Mouse (Mus musculus) liver, postnatal 0 days (tissue): ENCODE results near the gene Cenpa. TPM values are rescaled to one million over a fixed set of nuclear protein-coding genes. Genes with fewer than 3 reads are reported as not detected.

Experiments used
- ATAC-seq: fragments of 200-750 bp; cut with Nextera tagmentation; 2 replicates; pipeline ENCODE4 v1.8.0; 2017; ENCODE audit warnings: mild to moderate bottlenecking, moderate library complexity
- DNase-seq: peaks from one replicate; pipeline ENCODE4 v3.0.0-alpha.2; 2016
- H3K27ac ChIP-seq: fragments of 300-500 bp; sonication (generic); 2 replicates; pipeline ENCODE4 v1.5.1; 2014; ENCODE audit warnings: antibody characterized with exemption, moderate library complexity, mild to moderate bottlenecking, low read depth
- H3K27me3 ChIP-seq: fragments of 300-500 bp; sonication (generic); 2 replicates; pipeline ENCODE4 v1.6.1; 2014; ENCODE audit warnings: low read length, control low read depth, mixed read lengths; ENCODE audit not compliant: insufficient read depth
- H3K36me3 ChIP-seq: fragments of 300-500 bp; sonication (generic); replicated peaks from 2 replicates; pipeline ENCODE4 v1.6.1; 2014; ENCODE audit warnings: mild to moderate bottlenecking, control low read depth, low read length, moderate library complexity, mixed read lengths; ENCODE audit not compliant: insufficient read depth
- H3K4me1 ChIP-seq: fragments of 300-500 bp; sonication (generic); 2 replicates; pipeline ENCODE4 v1.6.1; 2014; ENCODE audit warnings: antibody characterized with exemption, mild to moderate bottlenecking, control low read depth; ENCODE audit not compliant: insufficient read depth
- H3K4me2 ChIP-seq: fragments of 300-500 bp; sonication (generic); 2 replicates; pipeline ENCODE4 v1.6.1; 2014; ENCODE audit warnings: low read depth, mild to moderate bottlenecking, low read length, moderate library complexity, mixed read lengths
- H3K4me3 ChIP-seq: fragments of 300-500 bp; sonication (generic); 2 replicates; pipeline ENCODE4 v1.5.1; 2014; ENCODE audit warnings: low read depth, low read length
- H3K9ac ChIP-seq: fragments of 300-500 bp; sonication (generic); replicated peaks from 2 replicates; pipeline ENCODE4 v1.6.1; 2014; ENCODE audit warnings: mild to moderate bottlenecking, moderate library complexity
- H3K9me3 ChIP-seq: fragments of 300-500 bp; sonication (generic); 2 replicates; pipeline ENCODE4 v1.6.1; 2016; ENCODE audit warnings: mild to moderate bottlenecking, control low read depth, low read length, mixed read lengths
- CTCF ChIP-seq: sonication (generic); IDR thresholded peaks from 2 replicates; pipeline ENCODE4 v1.5.1; 2016; ENCODE audit warnings: antibody characterized with exemption, low read depth
- EP300 ChIP-seq: IDR thresholded peaks from 2 replicates; pipeline ENCODE4 v1.6.1; 2016; ENCODE audit warnings: antibody characterized with exemption, low read depth, mild to moderate bottlenecking
- WGBS: fragments of 180-500 bp; shearing (Covaris S2); extraction: QIAGEN DNeasy Blood & Tissue Kit; methylation state at CpG from one replicate; pipeline ENCODE4 v1.1.7; 2014; ENCODE audit not compliant: insufficient replicate concordance; 5-methylcytosine and 5-hydroxymethylcytosine counted together
- polyA plus RNA-seq: library from polyadenylated mRNA; unstranded; fragments of >200 nt; fragmentation: Nextera tagmentation; extraction: Ambion mirVana; gene quantifications from 2 replicates; pipeline ENCODE4 v1.2.1, GENCODE M21; 2015

Gene Cenpa
- polyA plus RNA-seq, 1 experiment from 2014 or later: 145 TPM

DNA sequence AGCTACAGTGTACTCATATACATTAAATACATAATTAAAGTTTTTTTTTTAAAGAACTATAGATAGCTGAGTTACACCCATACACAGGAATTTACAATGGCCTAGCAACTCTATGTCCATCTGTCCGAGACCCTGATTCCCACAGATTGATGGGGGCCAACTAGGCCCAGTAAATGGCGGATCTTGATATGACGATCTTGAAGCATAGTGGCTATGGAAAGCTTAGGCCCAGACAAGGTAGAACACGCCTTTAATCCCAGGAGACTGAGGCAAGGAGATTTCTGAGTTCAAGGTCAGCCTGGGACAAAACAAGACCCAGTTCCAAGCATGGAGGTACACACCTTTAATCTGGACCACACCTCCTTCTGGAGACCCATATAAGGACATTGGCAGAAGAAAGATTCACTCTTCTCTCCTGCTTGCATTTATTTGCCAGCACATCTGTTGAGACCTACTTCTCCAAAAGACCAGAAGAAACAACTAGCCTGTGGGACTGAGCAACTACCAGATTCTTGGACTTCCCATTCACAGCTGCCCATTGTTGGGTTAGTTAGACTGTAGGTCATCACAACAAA, 12.2 kb downstream of the Cenpa start:
- H3K9me3 ChIP-seq: no peaks in the 10 kb centered on the region
- no peak overlapping the region for H3K9ac ChIP-seq
- H3K27ac ChIP-seq: no peak overlapping the region
- H3K27me3 ChIP-seq: no peaks in the 10 kb centered on the region
- no peak overlapping the region for H3K4me3 ChIP-seq
- TF ChIP-seq CTCF: no peak
- ATAC-seq (no peak), DNase-seq (no peak)
- no peak overlapping the region for H3K4me2 ChIP-seq
- no peaks in the 10 kb centered on the region for H3K4me1 ChIP-seq
- 88% methylated on average over 4 of the region's 4 CpGs for WGBS
- peaks cover 31% of the 10 kb centered on the region for H3K36me3 ChIP-seq

DNA sequence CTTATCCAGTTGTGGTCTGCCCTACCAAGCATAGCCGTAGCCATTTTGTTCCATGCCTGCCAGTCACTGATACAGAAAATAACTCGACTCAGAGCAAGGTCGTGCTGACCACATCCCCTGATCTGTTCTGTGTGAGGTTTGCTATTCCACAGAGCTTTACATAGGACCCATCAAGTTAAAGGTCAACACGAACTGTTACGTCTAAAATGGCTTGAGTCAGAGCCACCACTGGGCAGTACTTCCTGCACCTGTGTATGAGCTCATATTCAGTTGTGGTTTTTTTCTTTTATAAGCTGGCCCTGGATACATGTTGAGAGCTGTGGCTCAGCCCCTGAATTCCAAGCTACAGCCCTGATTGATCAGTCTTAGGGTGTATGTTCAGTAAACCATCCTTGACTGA, 13.0 kb downstream of the Cenpa start:
- WGBS: 48% methylated on average over 5 of the region's 5 CpGs
- Histone ChIP-seq H3K4me1 (no peaks in the 10 kb centered on the region), H3K4me3 (no peak overlapping the region), H3K27ac (no peak overlapping the region), H3K36me3 (peaks cover 23% of the 10 kb centered on the region), H3K4me2 (no peak overlapping the region), H3K9me3 (no peaks in the 10 kb centered on the region), H3K27me3 (no peaks in the 10 kb centered on the region), H3K9ac (no peak overlapping the region)
- no peak for TF ChIP-seq CTCF
- no peak for DNase-seq
- ATAC-seq: no peak

DNA sequence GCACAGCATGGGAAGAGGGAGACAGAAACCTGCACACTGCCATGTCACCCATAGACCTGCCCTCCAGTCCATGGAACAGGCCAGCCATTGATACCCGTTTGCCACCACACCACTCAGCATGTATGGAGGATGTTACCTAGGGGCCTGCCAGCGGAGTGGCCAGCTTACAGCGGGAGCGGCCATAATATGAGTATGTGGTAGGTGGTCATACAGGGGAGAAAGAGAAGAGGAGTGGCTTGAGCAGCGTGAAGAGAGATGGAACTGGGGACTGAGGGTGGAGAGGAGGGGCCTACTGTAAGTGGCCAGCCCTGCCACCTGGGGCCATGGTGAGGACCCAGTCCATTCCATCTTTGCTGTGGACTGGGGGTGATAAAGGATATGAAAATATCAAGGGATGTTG, 15.4 kb downstream of the Cenpa start:
- Histone ChIP-seq H3K4me3 (no peak overlapping the region), H3K36me3 (0 out of 2 replicates have a peak, but pooled peaks cover 2% of the 10 kb centered on the region), H3K27ac (no peak overlapping the region), H3K4me1 (no peaks in the 10 kb centered on the region), H3K9ac (no peak overlapping the region), H3K4me2 (no peak overlapping the region), H3K9me3 (no peaks in the 10 kb centered on the region), H3K27me3 (no peaks in the 10 kb centered on the region)
- 81% methylated on average over 5 of the region's 5 CpGs for WGBS
- DNase-seq: no peak
- TF ChIP-seq CTCF: no peak
- TF ChIP-seq EP300: no peak
- ATAC-seq: no peak

DNA sequence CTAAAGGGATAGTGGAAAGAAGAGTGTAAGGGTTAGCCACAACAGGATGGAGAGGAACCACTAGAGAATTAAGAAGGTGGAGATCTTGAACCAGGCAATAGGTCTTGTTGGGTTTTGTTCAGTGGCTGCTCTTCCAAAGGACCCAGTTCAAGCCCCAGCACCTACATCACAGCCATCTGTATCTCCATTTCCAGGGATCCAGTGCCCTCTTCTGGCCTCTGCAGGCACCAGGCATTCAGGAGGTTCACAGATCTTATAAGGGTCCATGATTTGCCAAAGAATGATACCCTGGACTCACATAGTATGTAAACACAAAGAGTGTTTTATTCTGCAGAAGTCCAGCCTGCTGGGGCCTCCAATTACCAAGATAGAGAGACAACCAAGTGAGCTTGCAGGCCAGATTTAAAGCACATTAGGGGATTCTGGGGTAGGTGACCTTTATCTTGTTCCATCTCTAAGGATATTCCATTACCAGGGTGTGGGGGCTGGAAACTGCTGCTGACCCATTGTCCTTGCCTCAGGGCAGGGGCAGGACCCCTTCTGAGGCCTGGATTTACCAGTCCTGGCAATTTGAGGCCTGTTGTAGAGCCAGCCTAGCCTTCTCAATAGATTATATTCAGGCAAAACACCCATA, 16.5 kb downstream of the Cenpa start:
- no peak for TF ChIP-seq EP300
- peak; percentile 59 for TF ChIP-seq CTCF
- H3K27me3 ChIP-seq: no peaks in the 10 kb centered on the region
- H3K9me3 ChIP-seq: no peaks in the 10 kb centered on the region
- ATAC-seq: no peak
- H3K36me3 ChIP-seq: no peaks in the 10 kb centered on the region
- H3K4me3 ChIP-seq: no peak overlapping the region
- no peak overlapping the region for H3K27ac ChIP-seq
- no peak for DNase-seq
- no peaks in the 10 kb centered on the region for H3K4me1 ChIP-seq
- no peak overlapping the region for H3K4me2 ChIP-seq
- H3K9ac ChIP-seq: no peak overlapping the region

DNA sequence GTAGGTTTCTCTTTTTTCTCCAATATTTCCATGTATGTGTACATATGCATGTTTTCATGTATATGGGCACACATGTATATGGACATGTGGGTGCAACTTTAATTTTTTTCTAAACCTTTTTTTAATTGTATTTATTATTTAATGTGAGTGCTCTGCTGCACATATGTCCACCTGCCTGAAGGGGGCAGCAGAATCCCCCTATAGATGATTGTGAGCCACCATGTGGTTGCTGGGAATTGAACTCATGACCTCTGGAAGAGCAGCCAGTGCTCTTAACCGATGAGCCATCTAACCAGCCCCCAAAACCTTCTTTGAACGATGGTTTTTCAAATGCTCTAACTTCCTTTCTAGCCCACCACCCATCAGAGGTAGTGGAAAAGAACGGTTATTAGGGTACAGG, 17.4 kb downstream of the Cenpa start:
- TF ChIP-seq EP300 (no peak), CTCF (peak; percentile 48)
- Histone ChIP-seq H3K36me3 (no peaks in the 10 kb centered on the region), H3K27ac (no peak overlapping the region), H3K9me3 (no peaks in the 10 kb centered on the region), H3K4me2 (no peak overlapping the region), H3K4me3 (no peak overlapping the region), H3K4me1 (no peaks in the 10 kb centered on the region), H3K9ac (no peak overlapping the region), H3K27me3 (no peaks in the 10 kb centered on the region)
- no peak for ATAC-seq
- DNase-seq: no peak
- WGBS: 65% methylated on average over 3 of the region's 3 CpGs

DNA sequence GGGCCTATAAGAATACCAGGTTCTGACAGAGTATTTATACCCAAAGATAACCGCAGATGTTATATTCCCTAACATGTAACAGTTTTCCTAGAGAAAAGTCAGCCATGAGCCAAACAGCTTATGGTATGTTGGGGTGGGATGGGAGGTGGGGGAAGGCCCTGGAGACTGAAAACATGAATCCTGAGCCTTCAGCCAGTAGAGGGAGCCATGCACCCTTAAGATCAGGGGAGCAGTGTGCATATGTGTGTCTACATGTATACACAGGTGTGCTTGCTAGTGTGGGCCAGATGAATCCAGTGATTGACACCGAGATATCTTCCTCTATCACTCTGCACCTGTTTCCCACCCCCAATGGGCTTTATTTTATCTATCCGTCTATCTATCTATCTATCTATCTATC, 20.2 kb downstream of the Cenpa start:
- Histone ChIP-seq H3K4me3 (no peak overlapping the region), H3K9ac (no peak overlapping the region), H3K9me3 (no peaks in the 10 kb centered on the region), H3K36me3 (no peaks in the 10 kb centered on the region), H3K4me1 (no peaks in the 10 kb centered on the region), H3K4me2 (no peak overlapping the region), H3K27ac (no peak overlapping the region), H3K27me3 (no peaks in the 10 kb centered on the region)
- 58% methylated on average over 3 of the region's 3 CpGs for WGBS
- peak; percentile 38 for DNase-seq
- ATAC-seq: no peak
- TF ChIP-seq CTCF (peak; percentile 71), EP300 (no peak)
